Comparison of ENCODE assay signal across 8 mouse cellular contexts in the genomic region with DNA sequence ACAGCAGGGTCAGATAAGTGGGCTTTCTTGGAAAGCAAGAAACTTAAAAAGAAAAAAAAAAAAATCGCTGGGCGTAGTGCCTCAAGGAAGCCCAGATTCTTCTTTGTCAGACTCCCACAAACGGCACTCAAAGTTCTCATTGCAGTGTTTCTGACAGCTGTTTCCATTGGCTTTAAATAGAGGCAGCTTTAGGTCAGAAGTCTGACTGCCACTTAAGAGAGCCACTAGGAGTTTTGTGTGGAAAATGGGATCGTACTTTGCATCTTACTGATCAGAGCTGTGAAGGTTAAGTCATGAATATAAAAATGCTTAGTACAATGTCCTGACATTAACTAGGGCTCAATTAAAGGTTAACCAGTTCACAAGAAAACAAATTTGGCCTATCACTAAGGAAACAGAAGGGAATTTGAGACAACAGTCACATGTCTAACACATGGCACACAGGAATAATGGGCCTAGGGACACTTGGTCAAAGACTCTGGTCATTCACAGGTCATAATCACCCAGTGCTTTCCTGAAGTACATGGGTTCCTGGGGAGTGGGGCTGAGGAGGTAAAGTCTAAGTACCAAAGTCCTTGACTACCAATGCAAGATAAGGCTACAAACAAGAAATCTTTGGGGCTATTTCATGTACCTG. TPM values are rescaled to one million over a fixed set of nuclear protein-coding genes. Genes with fewer than 3 reads are reported as not detected.
DNase-seq lines count a peak whose midpoint lies in the region; ATAC-seq and TF ChIP-seq lines count a peak whose summit lies in the region.
"Had no signal": no experiment of that assay in that cellular context is flagged by ENCODE, and none has a peak within 500 bp of the region (broad histone marks: within the 10 kb centered on the region; RNA-seq: fewer than 3 reads in every experiment).

No protein-coding gene starts in this region.

- no peak overlapping the region for H3K4me3 ChIP-seq in ES-Bruce4 (ENCODE audit: low read depth, low read length)
- no peak overlapping the region for H3K4me3 ChIP-seq in embryonic facial prominence, embryonic 10.5 days
- no peak overlapping the region for H3K4me3 ChIP-seq in hindbrain, embryonic 13.5 days
- H3K4me3 ChIP-seq in midbrain, embryonic 11.5 days (ENCODE audit: low read depth, low read length): no peak overlapping the region
- H3K4me3 ChIP-seq: liver, embryonic 13.5 days had no signal

- H3K9me3 ChIP-seq in ES-Bruce4 (replicated peaks; ENCODE audit: control insufficient read depth, insufficient read depth, low read length, poor library complexity, severe bottlenecking): no peaks in the 10 kb centered on the region
- H3K9me3 ChIP-seq in embryonic facial prominence, embryonic 10.5 days: no peaks in the 10 kb centered on the region
- no peaks in the 10 kb centered on the region for H3K9me3 ChIP-seq in hindbrain, embryonic 13.5 days
- no peaks in the 10 kb centered on the region for H3K9me3 ChIP-seq in midbrain, embryonic 11.5 days (ENCODE audit: control insufficient read depth, low read length)
- H3K9me3 ChIP-seq: liver, embryonic 13.5 days had no signal

- no peak overlapping the region for H3K9ac ChIP-seq in ES-Bruce4 (ENCODE audit: low read depth, poor library complexity, severe bottlenecking)
- H3K9ac ChIP-seq in hindbrain, embryonic 13.5 days: no peak overlapping the region; the same call in 1 of the 2 replicates
- H3K9ac ChIP-seq in midbrain, embryonic 11.5 days (ENCODE audit: low read length): no peak overlapping the region; the same call in 1 of the 2 replicates
- H3K9ac ChIP-seq: liver, embryonic 13.5 days had no signal

- no peak for TF ChIP-seq EP300 in ES-Bruce4 (IDR thresholded peaks at IDR 0.05; ENCODE audit: insufficient read depth, low read depth, low read length)

- TF ChIP-seq POLR2A in ES-Bruce4 (IDR thresholded peaks at IDR 0.05; ENCODE audit: insufficient read depth, low read length): no peak

- no peak for TF ChIP-seq CTCF in ES-Bruce4 (IDR thresholded peaks at IDR 0.05; ENCODE audit: low read depth, low read length)

- H3K27me3 ChIP-seq in ES-Bruce4 (ENCODE audit: control insufficient read depth, insufficient read depth, low read length, poor library complexity, severe bottlenecking): no peaks in the 10 kb centered on the region
- no peaks in the 10 kb centered on the region for H3K27me3 ChIP-seq in embryonic facial prominence, embryonic 10.5 days (replicated peaks; ENCODE audit: low read depth, poor library complexity, severe bottlenecking)
- H3K27me3 ChIP-seq in hindbrain, embryonic 13.5 days: no peaks in the 10 kb centered on the region
- no peaks in the 10 kb centered on the region for H3K27me3 ChIP-seq in midbrain, embryonic 11.5 days (ENCODE audit: control insufficient read depth, insufficient read depth, low read length)
- H3K27me3 ChIP-seq: liver, embryonic 13.5 days had no signal

- no peaks in the 10 kb centered on the region; the same call in 1 of the 2 replicates for H3K36me3 ChIP-seq in ES-Bruce4 (ENCODE audit: control insufficient read depth, insufficient read depth, low read length, poor library complexity, severe bottlenecking)
- H3K36me3 ChIP-seq in embryonic facial prominence, embryonic 10.5 days (replicated peaks): peaks cover 28% of the 10 kb centered on the region
- peaks cover 22% of the 10 kb centered on the region for H3K36me3 ChIP-seq in hindbrain, embryonic 13.5 days
- H3K36me3 ChIP-seq in midbrain, embryonic 11.5 days (ENCODE audit: control insufficient read depth, insufficient read depth, low read length): no peaks in the 10 kb centered on the region

- 51% methylated on average over 4 of the region's 4 CpGs for WGBS in embryonic facial prominence, embryonic 10.5 days
- WGBS in hindbrain, embryonic 13.5 days: 11% methylated on average over 4 of the region's 4 CpGs
- WGBS in midbrain, embryonic 11.5 days: 14% methylated on average over 4 of the region's 4 CpGs

- peak overlapping the region; percentile 63; the same call in 1 of the 2 replicates for H3K27ac ChIP-seq in ES-Bruce4 (ENCODE audit: insufficient read depth, low read length)
- peak overlapping the region; percentile 71 for H3K27ac ChIP-seq in embryonic facial prominence, embryonic 10.5 days (replicated peaks)
- peak overlapping the region; percentile 84 for H3K27ac ChIP-seq in hindbrain, embryonic 13.5 days
- H3K27ac ChIP-seq in midbrain, embryonic 11.5 days (ENCODE audit: low read depth, low read length): peak overlapping the region; percentile 85
- H3K27ac ChIP-seq: liver, embryonic 13.5 days had no signal

- ATAC-seq in hindbrain, embryonic 13.5 days (ENCODE audit: low FRiP score): no peak
- peak; percentile 9; the same call in 1 of the 2 replicates for ATAC-seq in midbrain, embryonic 11.5 days (ENCODE audit: low FRiP score)

- no peak overlapping the region; the same call in 1 of the 2 replicates for H3K4me2 ChIP-seq in hindbrain, embryonic 13.5 days
- peak overlapping the region; percentile 14; the same call in 1 of the 2 replicates for H3K4me2 ChIP-seq in midbrain, embryonic 11.5 days
- H3K4me2 ChIP-seq: liver, embryonic 13.5 days had no signal

- peaks cover 7% of the 10 kb centered on the region for H3K4me1 ChIP-seq in ES-Bruce4 (ENCODE audit: control insufficient read depth, insufficient read depth, low read length)
- peaks cover 69% of the 10 kb centered on the region for H3K4me1 ChIP-seq in embryonic facial prominence, embryonic 10.5 days
- H3K4me1 ChIP-seq in hindbrain, embryonic 13.5 days (replicated peaks): peaks cover 77% of the 10 kb centered on the region
- peaks cover 66% of the 10 kb centered on the region for H3K4me1 ChIP-seq in midbrain, embryonic 11.5 days (ENCODE audit: control insufficient read depth, insufficient read depth, low read length)

- no peak for DNase-seq in embryonic facial prominence, embryonic 10.5 days (ENCODE audit: low spot score)
- DNase-seq in midbrain, embryonic 11.5 days (ENCODE audit: low spot score, missing footprints): peak; percentile 90
- no peak for DNase-seq in adrenal gland, adult 8-10 months
- no peak for DNase-seq in ovary, postnatal 36 days (ENCODE audit: low spot score)
- no peak for DNase-seq in layer of hippocampus, postnatal 25 days (ENCODE audit: extremely low spot score in 1 of 2, low spot score in 1 of 2)
- DNase-seq: liver, embryonic 13.5 days had no signal

RNA-seq across cellular contexts. Expression of a gene that starts 19.6 kb away (rescaled TPM):
- polyA plus RNA-seq in ES-Bruce4 (2011; ENCODE audit: insufficient read depth, insufficient read length, low read depth, missing spikeins): 36.5 and 40.3 TPM in 2 replicates
- polyA plus RNA-seq in embryonic facial prominence, embryonic 10.5 days (2016; fragmentation: Nextera tagmentation; extraction: Ambion mirVana): 86.7 TPM in 2 replicates
- polyA plus RNA-seq in hindbrain, embryonic 13.5 days (2015; fragmentation: Nextera tagmentation; extraction: Ambion mirVana): 169 and 170 TPM in 2 replicates
- 110 and 115 TPM in 2 replicates for polyA plus RNA-seq in midbrain, embryonic 11.5 days (2014; fragmentation: Nextera tagmentation; extraction: Ambion mirVana)
- 100 to 1,000 TPM in 2 of 4 experiments, 10 to 100 TPM in 2; 71.4 to 117 (median 87.8) TPM for total RNA-seq in adrenal gland, adult 8-10 months (2022)
- 100 to 1,000 TPM in 1 of 2 experiments, 10 to 100 TPM in 1; 80.8 to 102 TPM for total RNA-seq in layer of hippocampus, postnatal 25 days (2021)
